Mouse (Mus musculus) heart, adult 2 months (tissue): ENCODE measurements around the gene Cpsf3. TPM values are rescaled to one million over a fixed set of nuclear protein-coding genes. Genes with fewer than 3 reads are reported as not detected.

Experiments
- DNase-seq, 2 experiments: peaks; one replicate each; pipeline ENCODE4 v3.0.0; 2021
- H3K27ac ChIP-seq: fragments of 200-600 bp; 2 replicates; pipeline ENCODE4 v1.8.1; 2022
- H3K27me3 ChIP-seq: fragments of 200-500 bp; 2 replicates; pipeline ENCODE4 v1.6.1; 2012; ENCODE audit warnings: mild to moderate bottlenecking, low read length, inconsistent platforms, mixed read lengths; ENCODE audit not compliant: control insufficient read depth, insufficient read depth
- H3K36me3 ChIP-seq: fragments of 200-500 bp; 2 replicates; pipeline ENCODE4 v1.6.1; 2012; ENCODE audit warnings: low read length, inconsistent platforms; ENCODE audit not compliant: control insufficient read depth, insufficient read depth
- H3K4me1 ChIP-seq: fragments of 200-500 bp; 2 replicates; pipeline ENCODE4 v1.6.1; 2011; ENCODE audit warnings: low read length; ENCODE audit not compliant: control insufficient read depth, insufficient read depth
- H3K4me3 ChIP-seq: fragments of 200-600 bp; 2 replicates; pipeline ENCODE4 v1.8.1; 2022
- H3K79me2 ChIP-seq: fragments of 200-500 bp; replicated peaks from 2 replicates; pipeline ENCODE4 v1.6.1; 2012; ENCODE audit warnings: mild to moderate bottlenecking, inconsistent platforms, low read length, moderate library complexity, mixed read lengths; ENCODE audit not compliant: control insufficient read depth, insufficient read depth
- H3K9ac ChIP-seq: fragments of 200-500 bp; 2 replicates; pipeline ENCODE4 v1.6.1; 2012; ENCODE audit warnings: low read depth, mild to moderate bottlenecking, control low read depth, inconsistent platforms, low read length, mixed read lengths
- CTCF ChIP-seq: fragments of 200-600 bp; IDR thresholded peaks from 2 replicates; pipeline ENCODE4 v1.8.1; 2022; ENCODE audit warnings: antibody characterized with exemption, mild to moderate bottlenecking, moderate library complexity
- EP300 ChIP-seq: fragments of 200-500 bp; IDR thresholded peaks from 2 replicates; pipeline ENCODE4 v1.6.1; 2011; ENCODE audit warnings: low read depth, low read length, control low read depth; ENCODE audit not compliant: insufficient read depth
- POLR2A ChIP-seq: fragments of 200-500 bp; IDR thresholded peaks from 2 replicates; pipeline ENCODE4 v1.6.1; 2011; ENCODE audit warnings: mild to moderate bottlenecking, low read depth, low read length, control low read depth; ENCODE audit not compliant: insufficient read depth
- WGBS: fragments of 180-500 bp; shearing (Covaris S2); methylation state at CpG from one replicate; pipeline ENCODE4 v1.1.7; 2018; 5-methylcytosine and 5-hydroxymethylcytosine counted together
- intact Hi-C: fragments of 180-260 bp; cut with DNase I; formaldehyde crosslinking; loops from one replicate; pipeline ENCODE4 v1.15.1; 2025
- polyA plus RNA-seq: library from polyadenylated mRNA; depleted of rRNA; stranded (reverse); fragments of >200 nt; gene quantifications from 2 replicates; pipeline ENCODE4 v1.2.3, GENCODE M21; 2012
- total RNA-seq, 2 experiments: library from RNA; stranded (reverse); gene quantifications; 2 replicates each; pipeline ENCODE4 v1.2.3; 2021

Cpsf3 gene
- total and polyA plus RNA-seq, 3 experiments = 19.3 to 39.0 (median 32.5) TPM

GRCm38 (mm10) chr12:21318143-21318895 is 33.1 kb downstream of the Cpsf3 start:
- intact Hi-C loops = loop anchor here (5.0 kb wide), 1 partner anchor 241 kb away; no protein-coding TSS in a partner anchor
- TF ChIP-seq CTCF (peak; percentile 85), POLR2A (no peak)
- no peaks in the 10 kb centered on the region for H3K27me3 ChIP-seq
- DNase-seq = peak; percentile 60 to 66
- H3K4me1 ChIP-seq = peaks cover 2% of the 10 kb centered on the region; the same call in 1 of the 2 replicates
- no peak overlapping the region for H3K4me3 ChIP-seq
- WGBS = 87% methylated on average over 12 of the region's 12 CpGs
- H3K27ac ChIP-seq = no peak overlapping the region
- H3K79me2 ChIP-seq = no peaks in the 10 kb centered on the region
- no peak overlapping the region for H3K9ac ChIP-seq
- H3K36me3 ChIP-seq = no peaks in the 10 kb centered on the region

DNA sequence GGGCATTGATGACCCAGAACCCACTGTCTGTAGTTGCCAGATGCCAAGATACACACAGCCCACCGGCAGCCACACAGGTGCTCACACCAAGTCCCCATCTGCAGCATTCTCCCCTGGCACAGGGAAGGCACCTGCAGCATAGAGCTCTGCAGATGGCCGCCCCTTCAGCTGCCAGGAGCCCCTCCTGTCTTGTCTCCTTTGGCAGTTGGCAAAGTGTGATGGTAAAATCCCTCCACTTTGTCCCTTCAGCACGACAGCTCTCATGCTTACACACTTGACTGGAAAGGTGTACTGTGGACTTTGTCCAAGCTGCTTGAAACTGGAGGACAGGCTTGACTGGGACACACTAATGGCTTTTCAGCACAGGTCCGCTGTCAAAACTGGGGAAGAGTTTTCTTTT is 35.1 kb downstream of the Cpsf3 start:
- no peak overlapping the region for H3K27ac ChIP-seq
- no peak for TF ChIP-seq EP300
- no peak for TF ChIP-seq POLR2A
- no peak for TF ChIP-seq CTCF
- intact Hi-C loops = no loop called here
- H3K9ac ChIP-seq = no peak overlapping the region
- H3K79me2 ChIP-seq = no peaks in the 10 kb centered on the region
- H3K4me1 ChIP-seq = peaks cover 2% of the 10 kb centered on the region; the same call in 1 of the 2 replicates
- no peaks in the 10 kb centered on the region for H3K27me3 ChIP-seq
- no peaks in the 10 kb centered on the region for H3K36me3 ChIP-seq
- no peak overlapping the region for H3K4me3 ChIP-seq
- WGBS = 93% methylated on average over 4 of the region's 4 CpGs
- no peak for DNase-seq

- no peak for TF ChIP-seq POLR2A
- no peak for TF ChIP-seq CTCF
- TF ChIP-seq EP300 = no peak
- peaks cover 2% of the 10 kb centered on the region; the same call in 1 of the 2 replicates for H3K4me1 ChIP-seq
- H3K4me3 ChIP-seq = no peak overlapping the region
- no peaks in the 10 kb centered on the region for H3K27me3 ChIP-seq
- DNase-seq = no peak
- H3K27ac ChIP-seq = no peak overlapping the region
- no peaks in the 10 kb centered on the region for H3K36me3 ChIP-seq
- H3K79me2 ChIP-seq = no peaks in the 10 kb centered on the region
- no peak overlapping the region for H3K9ac ChIP-seq
- WGBS = 81% methylated on average over 9 of the region's 9 CpGs
- intact Hi-C loops = no loop called here
Measured at GRCm38 (mm10) chr12:21321170-21321569, 36.0 kb downstream of the Cpsf3 start.

DNA sequence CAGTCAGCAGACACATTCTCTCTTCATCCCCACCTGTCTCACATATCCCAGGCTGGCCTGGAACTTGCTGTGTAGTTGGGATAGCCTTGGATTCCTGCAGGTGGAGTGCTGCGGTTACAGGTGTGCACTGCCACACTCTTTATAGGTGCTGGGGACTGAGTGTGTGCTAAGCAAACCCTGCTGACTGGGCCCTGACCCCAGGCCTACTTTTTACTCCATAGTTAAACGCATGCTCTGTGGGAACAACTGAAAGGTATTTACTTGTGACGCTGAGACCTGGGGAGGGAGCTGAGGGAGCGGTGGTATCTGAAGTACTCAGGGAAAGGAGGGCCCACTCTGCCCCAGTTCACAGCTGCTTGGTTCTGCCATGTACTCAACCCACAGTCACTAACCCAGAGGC is 37.1 kb downstream of the Cpsf3 start:
- no peak overlapping the region for H3K9ac ChIP-seq
- intact Hi-C loops = no loop called here
- H3K79me2 ChIP-seq = no peaks in the 10 kb centered on the region
- no peak overlapping the region for H3K27ac ChIP-seq
- H3K36me3 ChIP-seq = no peaks in the 10 kb centered on the region
- H3K4me3 ChIP-seq = no peak overlapping the region
- DNase-seq = no peak
- 86% methylated on average over 4 of the region's 4 CpGs for WGBS
- H3K4me1 ChIP-seq = no peaks in the 10 kb centered on the region
- no peaks in the 10 kb centered on the region for H3K27me3 ChIP-seq
- TF ChIP-seq EP300 = no peak
- no peak for TF ChIP-seq CTCF
- no peak for TF ChIP-seq POLR2A

GRCm38 (mm10) chr12:21322856-21323255 is 37.7 kb downstream of the Cpsf3 start:
- no peak for DNase-seq
- H3K36me3 ChIP-seq = no peaks in the 10 kb centered on the region
- H3K27ac ChIP-seq = no peak overlapping the region
- no peak overlapping the region for H3K4me3 ChIP-seq
- intact Hi-C loops = no loop called here
- H3K79me2 ChIP-seq = no peaks in the 10 kb centered on the region
- H3K4me1 ChIP-seq = no peaks in the 10 kb centered on the region
- 76% methylated on average over 9 of the region's 9 CpGs for WGBS
- TF ChIP-seq EP300 (no peak), CTCF (no peak), POLR2A (no peak)
- no peak overlapping the region for H3K9ac ChIP-seq
- no peaks in the 10 kb centered on the region for H3K27me3 ChIP-seq

GRCm38 (mm10) chr12:21324101-21324500 is 38.9 kb downstream of the Cpsf3 start:
- H3K36me3 ChIP-seq = peaks cover under 1% of the 10 kb centered on the region; the same call in 1 of the 2 replicates
- WGBS = 72% methylated on average over 5 of the region's 5 CpGs
- no peaks in the 10 kb centered on the region for H3K4me1 ChIP-seq
- intact Hi-C loops = no loop called here
- no peak for TF ChIP-seq CTCF
- no peak for TF ChIP-seq EP300
- TF ChIP-seq POLR2A = no peak
- H3K9ac ChIP-seq = no peak overlapping the region
- H3K79me2 ChIP-seq = no peaks in the 10 kb centered on the region
- H3K27me3 ChIP-seq = no peaks in the 10 kb centered on the region
- H3K4me3 ChIP-seq = no peak overlapping the region
- H3K27ac ChIP-seq = no peak overlapping the region
- DNase-seq = no peak
